Mouse (Mus musculus) layer of hippocampus, postnatal 25 days (tissue): ENCODE data around the gene Ptpn18. TPM values are rescaled to one million over a fixed set of nuclear protein-coding genes. Genes with fewer than 3 reads are reported as not detected.
A peak's percentile ranks its signal among the peaks of the same experiment; 100 is the strongest.
"Not testable (repeated sequence)": the region's sequence is repeated elsewhere in the genome, so short reads cannot be mapped to it uniquely, and the experiment has no call there.

ENCODE experiments used
- DNase-seq, 2 experiments: peaks; one replicate each; pipeline ENCODE4 v3.0.0; 2022; ENCODE audit warnings: mixed read lengths in 2 of 2, low spot score in 1 of 2; ENCODE audit errors: extremely low spot score in 1 of 2
- total RNA-seq, 2 experiments: library from RNA; stranded (reverse); gene quantifications; 2 replicates each; pipeline ENCODE4 v1.2.3; 2021

Gene Ptpn18
- 1 to 10 TPM; 4.3 to 5.6 TPM for total RNA-seq

GRCm38 (mm10) chr1:34459284-34460060 is at the start of gene Ptpn18:
Gene Ptpn18, plus strand, starts transcription at chr1:34459762.
- peak; percentile 85 to 93 for DNase-seq

- DNase-seq = no peak
Observed at GRCm38 (mm10) chr1:34428466-34428865, 31.1 kb upstream of the Ptpn18 start.

- no peak for DNase-seq
Observed at GRCm38 (mm10) chr1:34429281-34429680, 30.3 kb upstream of the Ptpn18 start.

- DNase-seq = no peak
Observed at GRCm38 (mm10) chr1:34430981-34431380, 28.6 kb upstream of the Ptpn18 start.

GRCm38 (mm10) chr1:34431431-34431830 is 28.1 kb upstream of the Ptpn18 start:
- no peak for DNase-seq

- no peak for DNase-seq
Observed at GRCm38 (mm10) chr1:34432411-34432775, 27.2 kb upstream of the Ptpn18 start.

GRCm38 (mm10) chr1:34432776-34433481 is 26.6 kb upstream of the Ptpn18 start:
- DNase-seq = peak; percentile 18 to 23

GRCm38 (mm10) chr1:34433891-34434521 is 25.6 kb upstream of the Ptpn18 start:
- no peak for DNase-seq

- DNase-seq = peak; percentile 96 to 97
Observed at GRCm38 (mm10) chr1:34434660-34435160, 24.9 kb upstream of the Ptpn18 start.

GRCm38 (mm10) chr1:34435371-34436120 is 24.0 kb upstream of the Ptpn18 start:
- no peak for DNase-seq

GRCm38 (mm10) chr1:34436374-34436773 is 23.2 kb upstream of the Ptpn18 start:
- no peak for DNase-seq

- not testable (repeated sequence) for DNase-seq
Observed at GRCm38 (mm10) chr1:34437366-34437765, 22.2 kb upstream of the Ptpn18 start.

- no peak for DNase-seq
Observed at GRCm38 (mm10) chr1:34438381-34439051, 21.0 kb upstream of the Ptpn18 start.

- DNase-seq = peak; percentile 83 to 86
Observed at GRCm38 (mm10) chr1:34439215-34439960, 20.2 kb upstream of the Ptpn18 start, which contains the start of the genes Ccdc115 and Imp4. Gene Ccdc115, minus strand, starts transcription at chr1:34439672. Gene Imp4, plus strand, starts transcription at chr1:34439851.

- DNase-seq = no peak
Observed at GRCm38 (mm10) chr1:34439961-34440630, 19.5 kb upstream of the Ptpn18 start.

- DNase-seq = no peak
Observed at GRCm38 (mm10) chr1:34443124-34443523, 16.4 kb upstream of the Ptpn18 start.

- no peak for DNase-seq
Observed at GRCm38 (mm10) chr1:34458431-34458830, 1.1 kb upstream of the Ptpn18 start.

GRCm38 (mm10) chr1:34460061-34460441 is 489 bp downstream of the Ptpn18 start:
- no peak for DNase-seq
